Mouse (Mus musculus): ENCODE measurements around the gene Bmper. TPM values are rescaled to one million over a fixed set of nuclear protein-coding genes. Genes with fewer than 3 reads are reported as not detected.

Bmper gene
- polyA plus RNA-seq, 1 experiment: 17.2 TPM

- TF ChIP-seq POLR2A (IDR thresholded peaks at IDR 0.05; ENCODE audit: low read depth, low read length): no peak
- no peak for TF ChIP-seq CTCF (IDR thresholded peaks at IDR 0.05; ENCODE audit: borderline replicate concordance, insufficient read depth, low read length)
- Histone ChIP-seq H3K27ac (ENCODE audit: insufficient read depth, low read length) (no peak overlapping the region), H3K4me1 (ENCODE audit: control insufficient read depth, insufficient read depth, low read length) (no peaks in the 10 kb centered on the region), H3K4me3 (ENCODE audit: insufficient read depth, low read length) (no peak overlapping the region)
Observed at GRCm38 (mm10) chr9:23202431-23202830, 20.4 kb upstream of the Bmper start.

DNA sequence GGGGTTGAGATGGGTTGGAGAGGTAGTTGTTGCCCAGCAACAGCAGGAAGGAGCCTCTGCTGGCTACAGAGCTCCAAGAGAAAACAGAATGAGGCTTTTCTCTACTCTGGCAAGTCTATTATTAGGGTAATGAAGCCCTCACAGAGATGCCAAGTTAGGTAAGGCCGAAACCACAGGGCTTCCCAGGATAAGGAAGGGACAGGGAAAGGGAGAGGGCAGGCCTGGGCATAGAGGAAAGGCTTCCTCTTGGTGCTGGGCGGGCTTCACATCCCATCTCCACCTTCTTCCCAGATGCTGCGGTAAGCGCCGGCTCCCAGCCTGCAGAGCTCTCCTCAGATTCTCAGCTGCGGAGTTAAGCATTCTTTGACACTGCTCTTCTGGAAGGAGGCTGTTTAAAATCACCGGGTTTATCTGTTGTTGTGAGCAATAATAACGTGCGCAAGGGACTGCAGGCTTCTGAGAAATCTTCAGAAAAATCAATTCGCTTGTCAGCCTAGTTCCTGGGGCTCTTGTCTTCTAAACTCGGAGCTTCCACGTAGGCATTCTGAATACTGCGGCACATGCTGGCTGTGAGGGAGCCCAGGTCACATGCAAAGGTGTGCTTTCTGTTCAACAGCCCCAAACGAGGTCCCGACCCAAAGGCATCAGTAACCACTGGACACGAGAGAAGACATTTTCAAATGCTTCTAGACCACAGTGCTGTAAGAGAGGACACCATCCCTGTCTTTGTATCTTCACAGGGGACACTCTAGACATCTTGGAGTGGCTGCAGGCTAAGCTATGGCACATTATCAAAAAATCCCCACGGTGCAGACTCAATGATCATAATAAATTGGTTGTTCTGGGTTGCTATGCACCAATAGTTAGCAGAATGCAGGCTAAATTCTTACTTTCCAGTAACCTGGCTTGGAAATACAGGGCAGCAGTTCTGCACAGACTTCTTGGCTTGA, 18.3 kb upstream of the Bmper start:
- Histone ChIP-seq H3K4me1 (ENCODE audit: control insufficient read depth, insufficient read depth, low read length) (no peaks in the 10 kb centered on the region), H3K4me3 (ENCODE audit: insufficient read depth, low read length) (no peak overlapping the region), H3K27ac (ENCODE audit: insufficient read depth, low read length) (no peak overlapping the region)
- TF ChIP-seq POLR2A (IDR thresholded peaks at IDR 0.05; ENCODE audit: low read depth, low read length): no peak
- TF ChIP-seq CTCF (IDR thresholded peaks at IDR 0.05; ENCODE audit: borderline replicate concordance, insufficient read depth, low read length): no peak

GRCm38 (mm10) chr9:23205304-23205703, 17.6 kb upstream of the Bmper start:
- no peak for TF ChIP-seq CTCF (IDR thresholded peaks at IDR 0.05; ENCODE audit: borderline replicate concordance, insufficient read depth, low read length)
- TF ChIP-seq POLR2A (IDR thresholded peaks at IDR 0.05; ENCODE audit: low read depth, low read length): no peak
- Histone ChIP-seq H3K27ac (ENCODE audit: insufficient read depth, low read length) (no peak overlapping the region), H3K4me1 (ENCODE audit: control insufficient read depth, insufficient read depth, low read length) (no peaks in the 10 kb centered on the region), H3K4me3 (ENCODE audit: insufficient read depth, low read length) (no peak overlapping the region)

- no peak overlapping the region for H3K4me3 ChIP-seq (ENCODE audit: insufficient read depth, low read length)
- no peaks in the 10 kb centered on the region for H3K4me1 ChIP-seq (ENCODE audit: control insufficient read depth, insufficient read depth, low read length)
- TF ChIP-seq CTCF (IDR thresholded peaks at IDR 0.05; ENCODE audit: borderline replicate concordance, insufficient read depth, low read length) (no peak), POLR2A (IDR thresholded peaks at IDR 0.05; ENCODE audit: low read depth, low read length) (no peak)
- no peak overlapping the region for H3K27ac ChIP-seq (ENCODE audit: insufficient read depth, low read length)
Observed at GRCm38 (mm10) chr9:23205757-23206156, 17.1 kb upstream of the Bmper start.

- Histone ChIP-seq H3K4me3 (ENCODE audit: insufficient read depth, low read length) (no peak overlapping the region), H3K4me1 (ENCODE audit: control insufficient read depth, insufficient read depth, low read length) (no peaks in the 10 kb centered on the region), H3K27ac (ENCODE audit: insufficient read depth, low read length) (no peak overlapping the region)
- TF ChIP-seq CTCF (IDR thresholded peaks at IDR 0.05; ENCODE audit: borderline replicate concordance, insufficient read depth, low read length) (no peak), POLR2A (IDR thresholded peaks at IDR 0.05; ENCODE audit: low read depth, low read length) (no peak)
Observed at GRCm38 (mm10) chr9:23206181-23206580, 16.7 kb upstream of the Bmper start.

DNA sequence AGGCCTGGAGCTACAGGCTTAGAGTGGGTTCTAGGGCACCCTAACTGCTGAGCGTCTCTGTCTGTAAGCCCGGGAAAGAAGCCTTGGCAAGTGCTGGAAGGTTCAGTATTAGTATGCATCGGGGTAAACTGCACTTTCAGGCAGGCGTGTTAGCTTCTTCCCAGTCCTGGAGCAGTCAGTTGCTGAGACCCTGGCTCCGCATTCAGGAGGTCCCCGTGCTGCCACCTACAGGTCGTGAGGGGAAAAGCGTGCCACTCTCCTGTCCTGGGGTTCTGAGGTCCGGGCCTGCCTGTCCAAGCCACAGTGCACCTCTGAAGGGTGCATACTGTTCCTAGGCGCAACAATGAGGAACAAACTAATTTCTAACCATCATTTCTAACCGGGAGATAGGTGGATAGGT, 10.6 kb upstream of the Bmper start:
- Histone ChIP-seq H3K4me3 (ENCODE audit: insufficient read depth, low read length) (no peak overlapping the region), H3K27ac (ENCODE audit: insufficient read depth, low read length) (no peak overlapping the region), H3K4me1 (ENCODE audit: control insufficient read depth, insufficient read depth, low read length) (no peaks in the 10 kb centered on the region)
- TF ChIP-seq POLR2A (IDR thresholded peaks at IDR 0.05; ENCODE audit: low read depth, low read length) (no peak), CTCF (IDR thresholded peaks at IDR 0.05; ENCODE audit: borderline replicate concordance, insufficient read depth, low read length) (peak; percentile 91)

DNA sequence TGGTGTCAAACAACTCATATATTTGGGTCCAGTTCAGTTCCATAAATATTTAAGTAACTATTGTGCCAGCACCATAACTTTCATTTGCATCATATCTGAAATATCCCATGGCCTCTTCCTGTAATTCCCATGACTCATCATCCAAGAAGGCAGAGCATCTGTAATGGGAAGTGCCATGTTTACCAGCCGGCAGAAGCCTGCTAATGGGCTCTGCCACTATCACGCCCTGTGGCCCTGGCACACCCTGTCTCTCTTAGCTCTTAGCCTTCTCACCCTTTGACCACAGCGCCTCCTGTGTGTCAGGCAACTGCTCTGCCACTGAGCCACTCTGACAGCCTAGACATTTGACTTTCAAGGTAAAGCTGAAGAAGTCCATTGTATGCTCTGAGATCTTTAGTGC, 3.1 kb upstream of the Bmper start:
- Histone ChIP-seq H3K27ac (ENCODE audit: insufficient read depth, low read length) (no peak overlapping the region), H3K4me1 (ENCODE audit: control insufficient read depth, insufficient read depth, low read length) (peaks cover 6% of the 10 kb centered on the region), H3K4me3 (ENCODE audit: insufficient read depth, low read length) (no peak overlapping the region)
- no peak for TF ChIP-seq POLR2A (IDR thresholded peaks at IDR 0.05; ENCODE audit: low read depth, low read length)
- TF ChIP-seq CTCF (IDR thresholded peaks at IDR 0.05; ENCODE audit: borderline replicate concordance, insufficient read depth, low read length): peak; percentile 78; the same call in 1 of the 2 replicates

- H3K27ac ChIP-seq (ENCODE audit: insufficient read depth, low read length): no peak overlapping the region
- TF ChIP-seq CTCF (IDR thresholded peaks at IDR 0.05; ENCODE audit: borderline replicate concordance, insufficient read depth, low read length) (no peak), POLR2A (IDR thresholded peaks at IDR 0.05; ENCODE audit: low read depth, low read length) (0 out of 2 replicates have a peak, but pooled peaks have one; percentile 7)
- peaks cover 6% of the 10 kb centered on the region for H3K4me1 ChIP-seq (ENCODE audit: control insufficient read depth, insufficient read depth, low read length)
- H3K4me3 ChIP-seq (ENCODE audit: insufficient read depth, low read length): peak overlapping the region; percentile 61
Observed at GRCm38 (mm10) chr9:23221976-23222375, 900 bp upstream of the Bmper start.

GRCm38 (mm10) chr9:23222492-23222840, 410 bp upstream of the Bmper start:
- TF ChIP-seq POLR2A (IDR thresholded peaks at IDR 0.05; ENCODE audit: low read depth, low read length): peak; percentile 74
- no peak for TF ChIP-seq CTCF (IDR thresholded peaks at IDR 0.05; ENCODE audit: borderline replicate concordance, insufficient read depth, low read length)
- H3K27ac ChIP-seq (ENCODE audit: insufficient read depth, low read length): peak overlapping the region; percentile 1; the same call in 1 of the 2 replicates
- H3K4me1 ChIP-seq (ENCODE audit: control insufficient read depth, insufficient read depth, low read length): peaks cover 6% of the 10 kb centered on the region
- H3K4me3 ChIP-seq (ENCODE audit: insufficient read depth, low read length): peak overlapping the region; percentile 61

DNA sequence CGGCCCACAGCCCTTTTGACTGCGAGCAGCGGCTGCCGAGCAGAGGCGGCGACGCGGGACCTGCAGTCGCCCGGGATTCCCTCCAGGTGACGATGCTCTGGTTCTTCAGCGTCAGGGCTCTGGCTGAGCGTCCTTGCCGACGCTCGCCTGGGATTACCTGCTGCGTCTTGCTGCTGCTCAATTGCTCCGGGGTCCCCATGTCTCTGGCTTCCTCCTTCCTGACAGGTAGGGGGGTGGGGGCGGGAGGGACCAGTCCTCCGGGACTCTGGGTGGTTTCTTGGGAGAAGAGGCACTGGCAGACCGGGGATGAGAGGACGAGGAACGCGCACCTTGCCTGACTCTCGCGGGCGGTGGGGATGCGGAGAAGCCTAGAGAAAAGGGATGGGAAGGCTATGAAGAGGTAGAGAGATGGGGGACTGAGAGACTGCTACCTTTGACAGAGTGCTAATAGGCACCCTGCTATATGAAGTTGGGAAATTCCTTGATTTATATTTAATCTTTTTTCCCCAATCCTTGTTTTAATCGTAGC, 737 bp downstream of the Bmper start:
- Histone ChIP-seq H3K27ac (ENCODE audit: insufficient read depth, low read length) (no peak overlapping the region), H3K4me3 (ENCODE audit: insufficient read depth, low read length) (peak overlapping the region; percentile 61), H3K4me1 (ENCODE audit: control insufficient read depth, insufficient read depth, low read length) (peaks cover 6% of the 10 kb centered on the region)
- TF ChIP-seq POLR2A (IDR thresholded peaks at IDR 0.05; ENCODE audit: low read depth, low read length): 0 out of 2 replicates have a peak, but pooled peaks have one; percentile 23
- no peak for TF ChIP-seq CTCF (IDR thresholded peaks at IDR 0.05; ENCODE audit: borderline replicate concordance, insufficient read depth, low read length)

Data from embryonic fibroblast, embryonic 13.5 days (primary cell).